Mouse (Mus musculus) urinary bladder, postnatal 4 days (tissue): ENCODE measurements around the gene Gm17728.
"Not testable (repeated sequence)": the region's sequence is repeated elsewhere in the genome, so short reads cannot be mapped to it uniquely, and the experiment has no call there.

Experiments used
- DNase-seq, 2 experiments: peaks; one replicate each; pipeline ENCODE4 v3.0.0; 2021 to 2022; ENCODE audit warnings: low spot score in 2 of 2

Gene Gm17728

GRCm38 (mm10) chr17:9421760-9422159 lies at the start of gene Gm17728:
Gene Gm17728, plus strand, starts transcription at chr17:9422060.
- DNase-seq, result not testable (repeated sequence)

DNA sequence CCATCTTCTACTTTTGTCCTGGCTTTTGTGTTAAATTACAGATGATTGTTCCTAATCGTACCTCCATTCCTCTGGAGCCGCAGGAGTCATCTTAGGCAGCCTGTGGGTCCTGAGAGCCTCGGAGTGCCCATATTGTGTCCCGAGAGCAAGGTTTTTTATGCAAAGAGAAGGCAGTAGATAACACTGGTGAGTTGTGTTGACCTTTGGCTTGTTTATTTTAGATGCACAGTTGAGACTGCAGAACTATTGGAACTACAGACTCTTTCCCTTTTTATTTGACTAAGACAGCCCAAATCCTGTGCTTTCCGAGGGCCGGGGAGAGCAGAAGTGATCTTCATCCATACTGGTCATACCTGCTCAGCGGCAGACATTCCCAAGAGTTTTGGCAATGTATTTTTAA lies 24.4 kb upstream of the Gm17728 start:
- no peak for DNase-seq

- DNase-seq, result no peak
These were observed 23.3 kb upstream of the Gm17728 start for GRCm38 (mm10) chr17:9398551-9398950.

- DNase-seq, result no peak
These were observed 17.9 kb upstream of the Gm17728 start for GRCm38 (mm10) chr17:9403991-9404390.

- no peak for DNase-seq
These were observed 14.2 kb upstream of the Gm17728 start for GRCm38 (mm10) chr17:9407640-9408039.

DNA sequence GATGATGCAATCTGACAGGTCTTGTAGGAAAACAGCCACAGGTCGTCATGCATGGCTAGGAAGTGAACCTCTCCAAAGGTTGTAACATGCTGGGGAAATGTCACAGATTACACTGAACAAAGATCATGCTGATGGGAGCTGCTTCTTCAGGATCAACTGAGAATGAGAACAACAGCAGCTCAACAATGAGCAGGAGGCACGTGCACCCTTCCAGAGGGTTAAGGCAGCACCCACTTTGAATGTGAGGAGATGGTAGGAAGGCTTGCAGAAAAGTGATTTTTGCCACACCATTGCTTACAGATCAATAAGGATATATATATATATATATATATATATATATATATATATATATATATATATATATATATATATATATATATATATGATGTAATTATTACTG lies 2.8 kb upstream of the Gm17728 start:
- no peak for DNase-seq

GRCm38 (mm10) chr17:9428374-9428994 lies 6.6 kb downstream of the Gm17728 start:
- no peak for DNase-seq

GRCm38 (mm10) chr17:9439997-9440655 lies 18.3 kb downstream of the Gm17728 start:
- DNase-seq, result no peak

GRCm38 (mm10) chr17:9456406-9456805 lies 34.5 kb downstream of the Gm17728 start:
- no peak for DNase-seq

DNA sequence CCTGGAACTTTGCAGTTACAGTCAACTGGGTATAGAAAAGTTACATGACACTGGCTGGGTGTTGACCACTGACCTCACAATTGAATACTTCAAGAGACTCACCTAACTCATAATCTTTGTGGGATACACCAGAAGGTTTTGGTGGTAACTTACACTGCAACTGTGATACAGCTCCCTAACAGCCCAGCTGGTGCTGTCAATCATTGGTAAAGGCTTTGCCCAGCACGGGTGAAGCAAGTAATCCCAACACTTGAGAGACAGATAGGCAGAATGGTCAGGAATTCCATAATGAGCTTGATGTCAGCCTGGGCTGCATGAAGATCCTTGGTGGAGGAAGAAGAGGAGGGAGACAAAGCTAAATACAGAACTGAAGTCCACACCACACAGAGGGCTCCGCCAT lies 39.0 kb downstream of the Gm17728 start:
- DNase-seq, result no peak
